Mouse (Mus musculus): ENCODE data around the gene Gm14180. TPM values are rescaled to one million over a fixed set of nuclear protein-coding genes. Genes with fewer than 3 reads are reported as not detected.

Gene Gm14180
- polyA plus RNA-seq, 1 experiment from 2014 or later = not detected

Other genes with a start within 250 kb of the Gm14180 start
- 0.18 TPM in 1 of 2 replicates, not detected in the other for gene Krt23, start 241.2 kb downstream of the Gm14180 start, polyA plus RNA-seq (2015; fragmentation: Nextera tagmentation; extraction: Ambion mirVana)
- not detected in 2 replicates for gene Krt39, start 213.0 kb downstream of the Gm14180 start, polyA plus RNA-seq (2015; fragmentation: Nextera tagmentation; extraction: Ambion mirVana)
- not detected in 2 replicates for gene Krt40, start 191.1 kb downstream of the Gm14180 start, polyA plus RNA-seq (2015; fragmentation: Nextera tagmentation; extraction: Ambion mirVana)
- gene Krtap3-3, start 183.4 kb downstream of the Gm14180 start, polyA plus RNA-seq (2015; fragmentation: Nextera tagmentation; extraction: Ambion mirVana) = not detected in 2 replicates
- not detected in 2 replicates for gene Krtap3-2, start 177.4 kb downstream of the Gm14180 start, polyA plus RNA-seq (2015; fragmentation: Nextera tagmentation; extraction: Ambion mirVana)
- gene Gm11939, start 174.8 kb downstream of the Gm14180 start, polyA plus RNA-seq (2015; fragmentation: Nextera tagmentation; extraction: Ambion mirVana) = not detected in 2 replicates
- not detected in 2 replicates for gene Krtap3-1, start 167.7 kb downstream of the Gm14180 start, polyA plus RNA-seq (2015; fragmentation: Nextera tagmentation; extraction: Ambion mirVana)
- gene Krtap1-5, start 153.3 kb downstream of the Gm14180 start, polyA plus RNA-seq (2015; fragmentation: Nextera tagmentation; extraction: Ambion mirVana) = not detected in 2 replicates
- gene Krtap1-4, start 150.6 kb downstream of the Gm14180 start, polyA plus RNA-seq (2015; fragmentation: Nextera tagmentation; extraction: Ambion mirVana) = not detected in 2 replicates
- not detected in 2 replicates for gene Krtap1-3, start 143.0 kb downstream of the Gm14180 start, polyA plus RNA-seq (2015; fragmentation: Nextera tagmentation; extraction: Ambion mirVana)
- gene Krtap9-3, start 136.2 kb downstream of the Gm14180 start, polyA plus RNA-seq (2015; fragmentation: Nextera tagmentation; extraction: Ambion mirVana) = not detected in 2 replicates
- not detected in 2 replicates for gene Gm11938, start 131.0 kb downstream of the Gm14180 start, polyA plus RNA-seq (2015; fragmentation: Nextera tagmentation; extraction: Ambion mirVana)
- gene Gm11937, start 124.1 kb downstream of the Gm14180 start, polyA plus RNA-seq (2015; fragmentation: Nextera tagmentation; extraction: Ambion mirVana) = not detected in 2 replicates
- gene Krtap2-4, start 119.4 kb downstream of the Gm14180 start, polyA plus RNA-seq (2015; fragmentation: Nextera tagmentation; extraction: Ambion mirVana) = not detected in 2 replicates
- not detected in 2 replicates for gene Gm11562, start 113.9 kb downstream of the Gm14180 start, polyA plus RNA-seq (2015; fragmentation: Nextera tagmentation; extraction: Ambion mirVana)
- not detected in 2 replicates for gene Krtap4-1, start 106.1 kb downstream of the Gm14180 start, polyA plus RNA-seq (2015; fragmentation: Nextera tagmentation; extraction: Ambion mirVana)
- gene Krtap4-2, start 99.2 kb downstream of the Gm14180 start, polyA plus RNA-seq (2015; fragmentation: Nextera tagmentation; extraction: Ambion mirVana) = not detected in 2 replicates
- gene Krtap4-7, start 90.2 kb downstream of the Gm14180 start, polyA plus RNA-seq (2015; fragmentation: Nextera tagmentation; extraction: Ambion mirVana) = not detected in 2 replicates
- not detected in 2 replicates for gene Gm11555, start 84.1 kb downstream of the Gm14180 start, polyA plus RNA-seq (2015; fragmentation: Nextera tagmentation; extraction: Ambion mirVana)
- gene Gm11563, start 75.3 kb downstream of the Gm14180 start, polyA plus RNA-seq (2015; fragmentation: Nextera tagmentation; extraction: Ambion mirVana) = not detected in 2 replicates
- gene Krtap4-6, start 68.3 kb downstream of the Gm14180 start, polyA plus RNA-seq (2015; fragmentation: Nextera tagmentation; extraction: Ambion mirVana) = not detected in 2 replicates
- gene Gm14190, start 43.5 kb downstream of the Gm14180 start, polyA plus RNA-seq (2015; fragmentation: Nextera tagmentation; extraction: Ambion mirVana) = not detected in 2 replicates
- not detected in 2 replicates for gene Gm11595, start 38.6 kb upstream of the Gm14180 start, polyA plus RNA-seq (2015; fragmentation: Nextera tagmentation; extraction: Ambion mirVana)
- gene Krtap4-8, start 46.4 kb upstream of the Gm14180 start, polyA plus RNA-seq (2015; fragmentation: Nextera tagmentation; extraction: Ambion mirVana) = not detected in 2 replicates
- gene Krtap4-9, start 50.9 kb upstream of the Gm14180 start, polyA plus RNA-seq (2015; fragmentation: Nextera tagmentation; extraction: Ambion mirVana) = not detected in 2 replicates
- gene Gm11596, start 59.2 kb upstream of the Gm14180 start, polyA plus RNA-seq (2015; fragmentation: Nextera tagmentation; extraction: Ambion mirVana) = not detected in 2 replicates
- gene Gm11569, start 64.6 kb upstream of the Gm14180 start, polyA plus RNA-seq (2015; fragmentation: Nextera tagmentation; extraction: Ambion mirVana) = not detected in 2 replicates
- gene Gm11554, start 70.2 kb upstream of the Gm14180 start, polyA plus RNA-seq (2015; fragmentation: Nextera tagmentation; extraction: Ambion mirVana) = not detected in 2 replicates
- not detected in 2 replicates for gene Krtap4-13, start 75.6 kb upstream of the Gm14180 start, polyA plus RNA-seq (2015; fragmentation: Nextera tagmentation; extraction: Ambion mirVana)
- gene Gm11564, start 81.4 kb upstream of the Gm14180 start, polyA plus RNA-seq (2015; fragmentation: Nextera tagmentation; extraction: Ambion mirVana) = not detected in 2 replicates
- gene 2300003K06Rik, start 103.8 kb upstream of the Gm14180 start, polyA plus RNA-seq (2015; fragmentation: Nextera tagmentation; extraction: Ambion mirVana) = not detected in 2 replicates
- gene Krtap4-16, start 117.3 kb upstream of the Gm14180 start, polyA plus RNA-seq (2015; fragmentation: Nextera tagmentation; extraction: Ambion mirVana) = not detected in 2 replicates
- gene Gm11568, start 123.6 kb upstream of the Gm14180 start, polyA plus RNA-seq (2015; fragmentation: Nextera tagmentation; extraction: Ambion mirVana) = not detected in 2 replicates
- not detected in 2 replicates for gene Gm11559, start 130.2 kb upstream of the Gm14180 start, polyA plus RNA-seq (2015; fragmentation: Nextera tagmentation; extraction: Ambion mirVana)
- not detected in 2 replicates for gene Krtap9-1, start 139.1 kb upstream of the Gm14180 start, polyA plus RNA-seq (2015; fragmentation: Nextera tagmentation; extraction: Ambion mirVana)
- gene Gm11567, start 144.9 kb upstream of the Gm14180 start, polyA plus RNA-seq (2015; fragmentation: Nextera tagmentation; extraction: Ambion mirVana) = not detected in 2 replicates
- not detected in 2 replicates for gene Krtap31-1, start 173.6 kb upstream of the Gm14180 start, polyA plus RNA-seq (2015; fragmentation: Nextera tagmentation; extraction: Ambion mirVana)
- not detected in 2 replicates for gene Gm11565, start 180.5 kb upstream of the Gm14180 start, polyA plus RNA-seq (2015; fragmentation: Nextera tagmentation; extraction: Ambion mirVana)
- gene Krtap31-2, start 202.0 kb upstream of the Gm14180 start, polyA plus RNA-seq (2015; fragmentation: Nextera tagmentation; extraction: Ambion mirVana) = not detected in 2 replicates
- not detected in 2 replicates for gene Krtap9-5, start 214.2 kb upstream of the Gm14180 start, polyA plus RNA-seq (2015; fragmentation: Nextera tagmentation; extraction: Ambion mirVana)
- not detected in 2 replicates for gene Krtap29-1, start 244.8 kb upstream of the Gm14180 start, polyA plus RNA-seq (2015; fragmentation: Nextera tagmentation; extraction: Ambion mirVana)

Measured in midbrain, embryonic 15.5 days (tissue).